24 mouse cellular contexts compared by ENCODE assay signal in the genomic region with DNA sequence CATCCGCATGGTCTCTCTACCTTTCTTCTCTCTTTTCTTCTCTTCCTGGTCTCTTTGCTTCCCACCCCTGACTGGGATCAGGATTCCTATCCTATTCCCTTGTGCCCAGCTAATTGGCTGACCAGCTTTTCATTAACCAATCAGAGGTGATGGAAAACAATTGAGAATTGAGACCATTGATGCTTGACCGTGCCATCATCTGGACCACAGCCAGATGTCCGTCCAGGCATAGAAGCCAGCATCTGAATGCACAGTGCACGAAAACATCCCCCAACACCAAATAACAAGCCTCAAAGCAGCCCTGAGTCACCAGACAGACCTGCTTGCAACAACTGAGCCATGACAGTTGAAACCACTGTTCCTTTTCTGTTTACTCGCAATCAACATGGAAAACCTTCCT. TPM values are rescaled to one million over a fixed set of nuclear protein-coding genes. Genes with fewer than 3 reads are reported as not detected.
DNase-seq lines count a peak whose midpoint lies in the region; ATAC-seq and TF ChIP-seq lines count a peak whose summit lies in the region.
"Had no signal": no experiment of that assay in that cellular context is flagged by ENCODE, and none has a peak within 500 bp of the region (broad histone marks: within the 10 kb centered on the region; RNA-seq: fewer than 3 reads in every experiment).

No protein-coding gene starts in this region.

- no peaks in the 10 kb centered on the region for H3K36me3 ChIP-seq in kidney, postnatal 0 days (ENCODE audit: insufficient read depth, low read length)
- no peaks in the 10 kb centered on the region for H3K36me3 ChIP-seq in kidney, embryonic 14.5 days (ENCODE audit: control insufficient read depth, insufficient read depth, low read length)
- H3K36me3 ChIP-seq: embryonic facial prominence, embryonic 13.5 days; G1E; heart, embryonic 13.5 days; hindbrain, embryonic 15.5 days had no signal

- no peaks in the 10 kb centered on the region for H3K27me3 ChIP-seq in kidney, postnatal 0 days (ENCODE audit: insufficient read depth, low read length)
- H3K27me3 ChIP-seq in kidney, embryonic 14.5 days (ENCODE audit: control insufficient read depth, insufficient read depth, low read length): no peaks in the 10 kb centered on the region
- H3K27me3 ChIP-seq in Patski: no peaks in the 10 kb centered on the region
- H3K27me3 ChIP-seq: embryonic facial prominence, embryonic 13.5 days; forebrain, embryonic 13.5 days; heart, embryonic 13.5 days; hindbrain, embryonic 15.5 days had no signal

- H3K4me1 ChIP-seq in kidney, postnatal 0 days (replicated peaks; ENCODE audit: insufficient read depth, low read length): no peaks in the 10 kb centered on the region; the same call in 1 of the 2 replicates
- H3K4me1 ChIP-seq in kidney, embryonic 14.5 days (ENCODE audit: control insufficient read depth, insufficient read depth, low read length): no peaks in the 10 kb centered on the region
- H3K4me1 ChIP-seq: embryonic facial prominence, embryonic 13.5 days; forebrain, embryonic 13.5 days; hindbrain, embryonic 15.5 days had no signal

- 58% methylated on average over 5 of the region's 5 CpGs for WGBS in kidney, postnatal 0 days
- WGBS in kidney, embryonic 14.5 days: 74% methylated on average over 5 of the region's 5 CpGs

- ATAC-seq in kidney, postnatal 0 days (replicated peaks; ENCODE audit: low FRiP score, low read depth): peak; percentile 66; the same call in 1 of the 2 replicates
- ATAC-seq in kidney, embryonic 14.5 days (ENCODE audit: low FRiP score, low TSS enrichment): no peak
- peak; percentile 74 for ATAC-seq in Patski
- ATAC-seq: CD4-positive, CD25-positive, alpha-beta regulatory T cell, adult 4 months; forebrain, embryonic 13.5 days; forebrain, postnatal 0 days had no signal

- POLR2A ChIA-PET in Patski (lab: Charles Lee): interaction anchor here (0.7 to 3.2 kb wide), 8 partner anchors 22 to 117 kb away, joined by 3 to 15 read pairs (median 4); a partner anchor contains a TSS

- DNase-seq in kidney, postnatal 0 days (ENCODE audit: low spot score): peak; percentile 29
- peak; percentile 61 for DNase-seq in retina, postnatal 1 day
- DNase-seq in retina, embryonic 14.5 days (ENCODE audit: low spot score): no peak
- DNase-seq in Patski (ENCODE audit: low read depth, low spot score): peak; percentile 100
- no peak for DNase-seq in cerebellum, postnatal 4 days (ENCODE audit: low spot score in 2 of 2)
- no peak for DNase-seq in neural tube, embryonic 10.5 days (ENCODE audit: extremely low spot score, low spot score)
- DNase-seq: adrenal gland, adult 2 months; adrenal gland, postnatal 25 days; B cell, adult 2 months; cerebellum, adult 9-10 months; cerebellum, postnatal 25 days; forebrain, postnatal 0 days; gastrocnemius, postnatal 14 days; heart, postnatal 36 days had no signal

- in situ Hi-C loops in Patski (cut with MboI; ENCODE audit: low pct_unique_long_range_greater_than_20kb): no loop called here

- no peak overlapping the region for H3K4me2 ChIP-seq in kidney, postnatal 0 days (ENCODE audit: low read length)
- no peak overlapping the region for H3K4me2 ChIP-seq in kidney, embryonic 14.5 days (replicated peaks; ENCODE audit: low read depth, low read length)
- H3K4me2 ChIP-seq: embryonic facial prominence, embryonic 13.5 days; forebrain, embryonic 13.5 days; heart, embryonic 13.5 days; hindbrain, embryonic 15.5 days had no signal

- no peaks in the 10 kb centered on the region for H3K9me3 ChIP-seq in kidney, postnatal 0 days (replicated peaks; ENCODE audit: low read length)
- no peaks in the 10 kb centered on the region for H3K9me3 ChIP-seq in kidney, embryonic 14.5 days (ENCODE audit: control insufficient read depth, low read length)
- H3K9me3 ChIP-seq: embryonic facial prominence, embryonic 13.5 days; forebrain, embryonic 13.5 days; G1E; heart, embryonic 13.5 days; hindbrain, embryonic 15.5 days had no signal

- H3K9ac ChIP-seq in kidney, postnatal 0 days (ENCODE audit: low read depth, low read length): no peak overlapping the region
- no peak overlapping the region for H3K9ac ChIP-seq in kidney, embryonic 14.5 days (ENCODE audit: low read depth, low read length)
- H3K9ac ChIP-seq: embryonic facial prominence, embryonic 13.5 days; forebrain, embryonic 13.5 days; forebrain, postnatal 0 days; heart, embryonic 13.5 days; hindbrain, embryonic 15.5 days had no signal

- no peak overlapping the region for H3K4me3 ChIP-seq in kidney, postnatal 0 days (replicated peaks; ENCODE audit: low read depth, low read length)
- H3K4me3 ChIP-seq in kidney, embryonic 14.5 days (ENCODE audit: low read length): no peak overlapping the region
- H3K4me3 ChIP-seq: embryonic facial prominence, embryonic 13.5 days; forebrain, embryonic 13.5 days; heart, embryonic 13.5 days; hindbrain, embryonic 15.5 days had no signal

- TF ChIP-seq CTCF in kidney, postnatal 0 days (IDR thresholded peaks at IDR 0.05; ENCODE audit: low read depth): no peak
- TF ChIP-seq CTCF in Patski (IDR thresholded peaks at IDR 0.05): no peak

- no peak overlapping the region for H3K27ac ChIP-seq in kidney, postnatal 0 days
- no peak overlapping the region for H3K27ac ChIP-seq in kidney, embryonic 14.5 days (ENCODE audit: low read depth, low read length)
- H3K27ac ChIP-seq: embryonic facial prominence, embryonic 13.5 days; forebrain, embryonic 13.5 days; heart, embryonic 13.5 days; hindbrain, embryonic 15.5 days had no signal

- CTCF ChIA-PET in Patski (lab: Charles Lee): interaction anchor here (0.7 to 4.9 kb wide), 22 partner anchors 10 to 120 kb away, joined by 3 to 26 read pairs (median 4); a partner anchor contains a TSS

RNA-seq across cellular contexts. Expression of a gene that starts 54.5 kb away (rescaled TPM):
- not detected in 2 replicates for polyA plus RNA-seq in kidney, postnatal 0 days (2015; fragmentation: Nextera tagmentation; extraction: Ambion mirVana)
- polyA plus RNA-seq in kidney, embryonic 14.5 days (2014; fragmentation: Nextera tagmentation; extraction: Ambion mirVana): not detected in 2 replicates
- polyA plus RNA-seq in Patski (2021): not detected
- polyA plus RNA-seq: adrenal gland, adult 2 months; CD4-positive, CD25-positive, alpha-beta regulatory T cell, adult 4 months; embryonic facial prominence, embryonic 13.5 days; forebrain, embryonic 13.5 days; forebrain, postnatal 0 days; G1E; gonadal fat pad, adult 2 months; heart, embryonic 13.5 days; heart, postnatal 0 days; hindbrain, embryonic 11.5 days; hindbrain, embryonic 15.5 days had no signal

Comparison
In these comparisons a context has a peak if more than half of its experiments do, and no peak if none do; other contexts are left out.
1. DNase-seq: peak in kidney, postnatal 0 days (single experiment), retina, postnatal 1 day (single experiment) and Patski (single experiment); none in retina, embryonic 14.5 days (single experiment), cerebellum, postnatal 4 days (0 of 2) and neural tube, embryonic 10.5 days (single experiment).